Mouse (Mus musculus) Patski (cell line): ENCODE measurements around the gene Trem1. TPM values are rescaled to one million over a fixed set of nuclear protein-coding genes. Genes with fewer than 3 reads are reported as not detected.
A peak's percentile ranks its signal among the peaks of the same experiment; 100 is the strongest.

Experiments used
- ATAC-seq: fragments of 100-300 bp; one replicate; pipeline ENCODE4 v1.8.0; 2021
- CTCF ChIA-PET: fragments of 350-600 bp; sonication (Branson Sonifier 250); formaldehyde crosslinking; loops from one replicate; lab custom pipeline; 2022; ENCODE audit warnings: inconsistent platforms; lab: Charles Lee
- POLR2A ChIA-PET: fragments of 350-600 bp; sonication (Branson Sonifier 250); formaldehyde crosslinking; loops from one replicate; lab custom pipeline; 2022; ENCODE audit warnings: antibody characterized with exemption, inconsistent platforms; lab: Charles Lee
- DNase-seq: peaks from one replicate; pipeline ENCODE4 v3.0.0-alpha.2; 2011; ENCODE audit warnings: low read depth, low spot score
- H3K27me3 ChIP-seq: fragments of 371-371 bp; one replicate; pipeline ENCODE4 v1.5.1; 2021
- CTCF ChIP-seq: fragments of 100-300 bp; IDR thresholded peaks from one replicate; pipeline ENCODE4 v1.5.1; 2021
- in situ Hi-C: fragments of 300-500 bp; cut with MboI; formaldehyde crosslinking; loops from 3 replicates; pipeline ENCODE4 v1.11.1; 2018; ENCODE audit warnings: low pct_unique_long_range_greater_than_20kb, mixed read lengths
- polyA plus RNA-seq: library from polyadenylated mRNA; unstranded; gene quantifications from one replicate; pipeline ENCODE4 v1.2.3, GENCODE M21; 2021

The Trem1 gene
- polyA plus RNA-seq, 1 experiment from 2014 or later: not detected

- H3K27me3 ChIP-seq: peaks cover 9% of the 10 kb centered on the region
- in situ Hi-C loops: no loop called here
- POLR2A ChIA-PET: no interaction called here
- no peak for TF ChIP-seq CTCF
- CTCF ChIA-PET: no interaction called here
- no peak for ATAC-seq
- DNase-seq: no peak
Measured at GRCm38 (mm10) chr17:48267591-48267990, 35.0 kb downstream of the Trem1 start.

GRCm38 (mm10) chr17:48268276-48268675 lies 35.7 kb downstream of the Trem1 start:
- POLR2A ChIA-PET: no interaction called here

GRCm38 (mm10) chr17:48269833-48270232 lies 37.3 kb downstream of the Trem1 start:
- ChIA-PET POLR2A (no interaction called here), CTCF (interaction anchor here (0.6 kb wide), 1 partner anchor 10 kb away, joined by 3 read pairs; no protein-coding TSS in a partner anchor)
- peaks cover 14% of the 10 kb centered on the region for H3K27me3 ChIP-seq
- ATAC-seq (no peak), DNase-seq (no peak)
- in situ Hi-C loops: loop anchor here (10.0 kb wide), 1 partner anchor 135 kb away; the partner anchor contains the start of gene Nfya
- TF ChIP-seq CTCF: no peak

More at GRCm38 (mm10) chr17:48268276-48268675, 35.7 kb downstream of the Trem1 start:
- DNase-seq (no peak), ATAC-seq (no peak)
- in situ Hi-C loops: no loop called here
- CTCF ChIA-PET: no interaction called here
- no peak for TF ChIP-seq CTCF
- H3K27me3 ChIP-seq: peaks cover 13% of the 10 kb centered on the region

GRCm38 (mm10) chr17:48272158-48272557 lies 39.6 kb downstream of the Trem1 start:
- in situ Hi-C loops: loop anchor here (10.0 kb wide), 1 partner anchor 133 kb away; the partner anchor contains the start of gene Nfya
- TF ChIP-seq CTCF: no peak
- CTCF ChIA-PET: interaction anchor here (1.7 kb wide), 1 partner anchor 65 kb away, joined by 8 read pairs; no protein-coding TSS in a partner anchor
- no peak for ATAC-seq
- no peak for DNase-seq
- H3K27me3 ChIP-seq: peaks cover 10% of the 10 kb centered on the region
- POLR2A ChIA-PET: no interaction called here

GRCm38 (mm10) chr17:48272598-48272997 lies 40.0 kb downstream of the Trem1 start:
- in situ Hi-C loops: loop anchor here (10.0 kb wide), 1 partner anchor 132 kb away; the partner anchor contains the start of gene Nfya
- ChIA-PET POLR2A (no interaction called here), CTCF (interaction anchor here (1.1 to 2.9 kb wide), 3 partner anchors 10 to 64 kb away, joined by 3 to 23 read pairs (median 8); no protein-coding TSS in a partner anchor)
- no peak for TF ChIP-seq CTCF
- DNase-seq: no peak
- no peak for ATAC-seq
- H3K27me3 ChIP-seq: peaks cover 10% of the 10 kb centered on the region

- no peak for DNase-seq
Measured at GRCm38 (mm10) chr17:48274098-48274497, 41.5 kb downstream of the Trem1 start.

GRCm38 (mm10) chr17:48274885-48275284 lies 42.3 kb downstream of the Trem1 start:
- in situ Hi-C loops: loop anchor here (5.0 to 25.0 kb wide), 3 partner anchors 62 to 337 kb away; partner anchors contain the start of gene Nfya
- ATAC-seq (peak; percentile 62), DNase-seq (no peak)
- TF ChIP-seq CTCF: peak; percentile 77
- H3K27me3 ChIP-seq: peaks cover 7% of the 10 kb centered on the region
- CTCF ChIA-PET: interaction anchor here (0.8 to 3.2 kb wide), 8 partner anchors 9 to 333 kb away, joined by 3 to 23 read pairs (median 4); no protein-coding TSS in a partner anchor
- POLR2A ChIA-PET: no interaction called here

More at GRCm38 (mm10) chr17:48274098-48274497, 41.5 kb downstream of the Trem1 start:
- peaks cover 6% of the 10 kb centered on the region for H3K27me3 ChIP-seq
- CTCF ChIA-PET: interaction anchor here (0.8 to 3.2 kb wide), 6 partner anchors 9 to 96 kb away, joined by 3 to 23 read pairs (median 6); no protein-coding TSS in a partner anchor
- POLR2A ChIA-PET: no interaction called here
- in situ Hi-C loops: loop anchor here (10.0 kb wide), 1 partner anchor 131 kb away; the partner anchor contains the start of gene Nfya
- no peak for TF ChIP-seq CTCF
- ATAC-seq: no peak

GRCm38 (mm10) chr17:48275736-48276135 lies 43.2 kb downstream of the Trem1 start:
- TF ChIP-seq CTCF: no peak
- CTCF ChIA-PET: interaction anchor here (1.1 to 3.2 kb wide), 4 partner anchors 11 to 332 kb away, joined by 3 to 11 read pairs (median 4); no protein-coding TSS in a partner anchor
- ATAC-seq (no peak), DNase-seq (no peak)
- in situ Hi-C loops: loop anchor here (5.0 to 25.0 kb wide), 3 partner anchors 62 to 337 kb away; partner anchors contain the start of gene Nfya
- H3K27me3 ChIP-seq: peaks cover 9% of the 10 kb centered on the region
- POLR2A ChIA-PET: no interaction called here

- ATAC-seq: no peak
- in situ Hi-C loops: loop anchor here (5.0 to 25.0 kb wide), 3 partner anchors 59 to 334 kb away; partner anchors contain the start of gene Nfya
- ChIA-PET POLR2A (no interaction called here), CTCF (interaction anchor here (1.6 kb wide), 1 partner anchor 9 kb away, joined by 5 read pairs; no protein-coding TSS in a partner anchor)
- DNase-seq: no peak
- no peak for TF ChIP-seq CTCF
- H3K27me3 ChIP-seq: peaks cover 4% of the 10 kb centered on the region
Measured at GRCm38 (mm10) chr17:48278381-48278780, 45.8 kb downstream of the Trem1 start.

- no peak for TF ChIP-seq CTCF
- ATAC-seq (no peak), DNase-seq (no peak)
- in situ Hi-C loops: loop anchor here (5.0 to 25.0 kb wide), 3 partner anchors 58 to 333 kb away; partner anchors contain the start of gene Nfya
- CTCF ChIA-PET: no interaction called here
- H3K27me3 ChIP-seq: peaks cover 4% of the 10 kb centered on the region
- POLR2A ChIA-PET: no interaction called here
Measured at GRCm38 (mm10) chr17:48279002-48279401, 46.4 kb downstream of the Trem1 start.
